Mouse (Mus musculus) cortical plate, adult 2 months (tissue): Measurements from ENCODE around the gene Btbd10.

Source experiments
- CTCF ChIP-seq: fragments of 200-500 bp; IDR thresholded peaks from 2 replicates; pipeline ENCODE4 v1.5.1; 2011; ENCODE audit warnings: mild to moderate bottlenecking, control low read depth, low read length; ENCODE audit not compliant: insufficient read depth; ENCODE audit errors: extremely low read depth
- POLR2A ChIP-seq: fragments of 200-500 bp; IDR thresholded peaks from 2 replicates; pipeline ENCODE4 v1.6.1; 2011; ENCODE audit warnings: mild to moderate bottlenecking, low read length, control low read depth; ENCODE audit not compliant: insufficient read depth; ENCODE audit errors: extremely low read depth

DNA sequence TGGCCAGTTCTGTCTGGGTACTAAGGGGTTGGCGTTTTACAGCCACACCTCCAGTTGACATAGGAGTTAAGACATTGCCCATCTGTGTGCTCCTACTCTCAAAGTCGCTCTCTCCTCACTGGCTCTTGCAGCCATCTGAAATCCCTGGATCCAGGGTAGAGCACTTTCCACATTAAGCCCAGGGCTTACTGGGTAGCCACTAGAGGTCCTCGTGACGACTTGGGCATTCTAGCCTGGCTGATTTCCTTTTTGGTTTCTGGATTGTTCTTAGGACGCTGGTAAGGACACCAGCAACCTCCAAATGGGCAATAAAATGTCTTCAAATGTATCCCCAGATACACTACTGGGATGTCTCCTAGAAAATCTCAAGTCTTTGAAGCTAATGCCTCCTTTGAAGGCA, 39.5 kb upstream of the Btbd10 start:
- TF ChIP-seq CTCF, result no peak
- TF ChIP-seq POLR2A, result no peak
